Mouse (Mus musculus) G1E (cell line): ENCODE measurements around the gene Arfgap3. TPM values are rescaled to one million over a fixed set of nuclear protein-coding genes. Genes with fewer than 3 reads are reported as not detected.
"Not testable (repeated sequence)": the region's sequence is repeated elsewhere in the genome, so short reads cannot be mapped to it uniquely, and the experiment has no call there.

Source experiments
- ATAC-seq: 2 replicates; pipeline ENCODE4 v1.8.0; 2016; ENCODE audit warnings: mild to moderate bottlenecking; ENCODE audit not compliant: insufficient number of reproducible peaks, poor library complexity, low FRiP score, severe bottlenecking; ENCODE audit errors: extremely low read depth
- DNase-seq: peaks from one replicate; pipeline ENCODE4 v3.0.0; 2012; ENCODE audit warnings: low spot score
- H3K27me3 ChIP-seq: 2 replicates; pipeline ENCODE4 v1.6.1; 2012; ENCODE audit warnings: mild to moderate bottlenecking, low read length, inconsistent platforms; ENCODE audit not compliant: insufficient read depth
- H3K36me3 ChIP-seq: replicated peaks from 2 replicates; pipeline ENCODE3; 2012; ENCODE audit warnings: mild to moderate bottlenecking, inconsistent platforms
- H3K4me1 ChIP-seq: 2 replicates; pipeline ENCODE4 v1.6.1; 2012; ENCODE audit warnings: low read depth, low read length, inconsistent platforms, mixed read lengths; ENCODE audit not compliant: insufficient read depth
- H3K4me3 ChIP-seq: 2 replicates; pipeline ENCODE4 v1.5.1; 2012; ENCODE audit warnings: low read depth, mild to moderate bottlenecking, inconsistent platforms, low read length, moderate library complexity, mixed read lengths
- H3K9me3 ChIP-seq: replicated peaks from 2 replicates; pipeline ENCODE4 v1.6.1; 2012; ENCODE audit warnings: inconsistent platforms
- CTCF ChIP-seq: IDR thresholded peaks from 2 replicates; pipeline ENCODE4 v1.5.1; 2012; ENCODE audit warnings: low read depth, low read length, inconsistent platforms, mixed read lengths
- GATA1 ChIP-seq: IDR thresholded peaks from 2 replicates; pipeline ENCODE4 v1.6.1; 2012; ENCODE audit warnings: borderline replicate concordance, low read length, inconsistent platforms, mixed read lengths
- GATA2 ChIP-seq: IDR thresholded peaks from 2 replicates; pipeline ENCODE4 v1.6.1; 2012; ENCODE audit warnings: low read depth, low read length, inconsistent platforms, borderline replicate concordance
- POLR2AphosphoS5 ChIP-seq: IDR thresholded peaks from 2 replicates; pipeline ENCODE4 v1.6.1; 2012; ENCODE audit warnings: low read depth, low read length, inconsistent platforms; ENCODE audit not compliant: insufficient replicate concordance
- TAL1 ChIP-seq: conservative IDR thresholded peaks from 2 replicates; pipeline ENCODE4 v1.6.1; 2012; ENCODE audit warnings: low read depth, low read length, inconsistent platforms, mixed read lengths
- polyA plus RNA-seq: library from polyadenylated mRNA; stranded (reverse); fragments of >175 nt; gene quantifications from 2 replicates; pipeline ENCODE4 v1.2.3, GENCODE M21; 2012
- total RNA-seq, 2 experiments: library from RNA; stranded (forward) in 1 of 2; stranded (reverse) in 1 of 2; fragments of 200-1000 nt in 1 of 2; fragments of >200 nt in 1 of 2; fragmentation: Nextera tagmentation in 1 of 2; gene quantifications; 2 replicates each; pipeline ENCODE4 v1.2.3; 2014 to 2017

Gene Arfgap3
- total and polyA plus RNA-seq, 3 experiments, result 8.4 to 47.0 (median 39.7) TPM

DNA sequence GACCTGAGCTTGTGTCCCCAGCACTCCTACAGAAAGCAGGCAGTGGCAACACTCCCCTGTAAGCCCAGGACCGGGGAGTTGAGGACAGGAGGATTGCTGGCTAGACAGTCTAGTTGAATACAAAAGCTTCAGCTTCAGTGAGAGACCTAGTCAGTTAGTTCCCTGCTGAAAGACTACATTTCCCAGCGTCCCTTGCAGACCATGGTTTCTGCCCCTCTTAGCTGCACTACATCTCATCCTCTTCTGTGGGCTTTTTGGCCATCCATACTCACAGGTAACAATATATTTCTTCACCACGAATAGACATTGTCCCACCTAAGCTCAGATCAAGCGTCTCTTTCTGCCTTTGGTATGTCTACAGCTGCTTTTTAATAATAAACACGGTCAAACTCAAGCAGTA lies 67.7 kb downstream of the Arfgap3 start:
- no peak for TF ChIP-seq CTCF
- TF ChIP-seq TAL1, result no peak
- TF ChIP-seq GATA1, result no peak
- no peak for TF ChIP-seq GATA2
- no peak for TF ChIP-seq POLR2AphosphoS5
- H3K36me3 ChIP-seq, result no peaks in the 10 kb centered on the region
- ATAC-seq, result no peak

GRCm38 (mm10) chr15:83281303-83281702 lies 68.7 kb downstream of the Arfgap3 start:
- no peak overlapping the region for H3K4me3 ChIP-seq
- peaks cover 11% of the 10 kb centered on the region for H3K27me3 ChIP-seq
- TF ChIP-seq TAL1 (no peak), GATA1 (no peak), GATA2 (no peak), CTCF (no peak), POLR2AphosphoS5 (no peak)
- H3K9me3 ChIP-seq, result no peaks in the 10 kb centered on the region
- H3K36me3 ChIP-seq, result no peaks in the 10 kb centered on the region
- H3K4me1 ChIP-seq, result no peaks in the 10 kb centered on the region; the same call in 1 of the 2 replicates
- no peak for DNase-seq
- ATAC-seq, result no peak

More for the DNA sequence above, 67.7 kb downstream of the Arfgap3 start:
- DNase-seq, result no peak
- no peak overlapping the region for H3K4me3 ChIP-seq
- H3K27me3 ChIP-seq, result peaks cover 12% of the 10 kb centered on the region
- H3K4me1 ChIP-seq, result no peaks in the 10 kb centered on the region; the same call in 1 of the 2 replicates
- no peaks in the 10 kb centered on the region for H3K9me3 ChIP-seq

GRCm38 (mm10) chr15:83278579-83278978 lies 71.5 kb downstream of the Arfgap3 start:
- Histone ChIP-seq H3K4me3 (no peak overlapping the region), H3K36me3 (no peaks in the 10 kb centered on the region), H3K4me1 (no peaks in the 10 kb centered on the region; the same call in 1 of the 2 replicates), H3K9me3 (no peaks in the 10 kb centered on the region), H3K27me3 (peaks cover 14% of the 10 kb centered on the region)
- TF ChIP-seq TAL1 (no peak), CTCF (no peak), POLR2AphosphoS5 (no peak), GATA1 (no peak), GATA2 (no peak)
- DNase-seq, result no peak
- no peak for ATAC-seq

DNA sequence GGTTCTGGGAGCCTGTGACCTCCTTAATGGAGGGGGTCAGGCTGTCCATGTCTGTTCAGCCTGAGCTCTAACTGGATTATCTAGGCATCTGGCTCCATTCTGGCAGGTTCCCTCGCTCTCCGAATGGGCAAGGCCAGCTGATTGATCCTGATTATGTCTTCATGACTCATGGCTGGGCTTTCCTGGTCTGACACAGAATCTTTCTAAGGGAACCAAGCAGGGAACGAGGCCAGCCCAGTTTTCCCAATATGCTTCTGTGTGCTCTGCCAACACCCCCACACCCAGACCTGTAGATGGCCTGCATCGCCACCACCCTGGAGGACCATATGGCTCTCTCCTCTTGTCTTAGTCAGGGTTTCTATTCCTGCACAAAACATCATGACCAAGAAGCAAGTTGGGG lies 72.6 kb downstream of the Arfgap3 start:
- Histone ChIP-seq H3K4me3 (no peak overlapping the region), H3K4me1 (no peaks in the 10 kb centered on the region; the same call in 1 of the 2 replicates), H3K36me3 (no peaks in the 10 kb centered on the region), H3K27me3 (peaks cover 14% of the 10 kb centered on the region), H3K9me3 (no peaks in the 10 kb centered on the region)
- TF ChIP-seq CTCF (no peak), GATA2 (no peak), TAL1 (no peak), GATA1 (no peak), POLR2AphosphoS5 (no peak)
- ATAC-seq (no peak), DNase-seq (no peak)

GRCm38 (mm10) chr15:83274237-83274636 lies 75.8 kb downstream of the Arfgap3 start:
- not testable (repeated sequence) for DNase-seq, H3K4me1 ChIP-seq, H3K4me3 ChIP-seq, H3K27me3 ChIP-seq, ATAC-seq, H3K36me3 ChIP-seq, H3K9me3 ChIP-seq

DNA sequence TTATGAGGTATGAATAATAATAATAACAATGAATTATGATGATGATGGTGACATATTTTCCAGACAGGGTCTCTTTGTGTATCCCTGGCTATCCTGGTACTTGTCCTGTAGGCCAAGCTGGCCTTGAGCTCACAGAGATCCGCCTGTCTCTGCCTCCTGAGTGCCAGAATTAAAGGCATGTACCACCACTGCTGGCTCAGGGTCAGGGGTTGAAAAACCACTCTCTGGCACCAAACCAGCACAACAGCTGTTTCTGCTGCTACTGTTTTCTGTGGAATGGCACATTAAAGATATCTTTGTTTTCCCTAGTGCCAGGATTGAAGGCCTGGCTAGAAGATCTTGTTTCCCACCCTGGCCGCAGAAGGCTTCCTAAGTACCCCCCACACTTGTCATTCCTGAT lies 77.0 kb downstream of the Arfgap3 start:
- H3K4me3 ChIP-seq, result no peak overlapping the region
- H3K4me1 ChIP-seq, result peaks cover 4% of the 10 kb centered on the region; the same call in 1 of the 2 replicates
- TF ChIP-seq GATA2 (no peak), CTCF (no peak), TAL1 (no peak), GATA1 (no peak), POLR2AphosphoS5 (no peak)
- H3K36me3 ChIP-seq, result no peaks in the 10 kb centered on the region
- no peak for DNase-seq
- peaks cover 6% of the 10 kb centered on the region for H3K27me3 ChIP-seq
- no peaks in the 10 kb centered on the region for H3K9me3 ChIP-seq
- ATAC-seq, result no peak

- not testable (repeated sequence) for ATAC-seq, DNase-seq
Measured at GRCm38 (mm10) chr15:83271221-83271620, 78.8 kb downstream of the Arfgap3 start.

DNA sequence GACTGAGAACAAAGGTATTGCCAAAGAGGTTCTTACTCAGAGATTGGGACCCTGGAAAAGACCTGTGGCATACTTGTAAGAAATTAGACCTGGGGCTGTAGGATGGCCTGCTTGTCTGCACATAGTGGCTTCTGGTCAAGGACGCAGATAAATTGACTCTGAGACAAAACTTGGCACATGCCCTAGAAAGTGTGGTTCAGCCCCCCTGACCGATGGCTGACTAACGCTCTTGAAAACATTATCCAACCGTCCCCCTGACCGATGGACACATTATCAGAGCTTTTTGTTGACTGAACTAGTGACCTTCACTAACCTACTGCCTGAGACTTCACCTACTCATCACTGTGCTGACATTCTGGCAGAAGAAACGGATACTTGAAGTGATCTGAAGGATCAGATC lies 80.1 kb downstream of the Arfgap3 start:
- H3K36me3 ChIP-seq, DNase-seq, ATAC-seq, H3K4me3 ChIP-seq, H3K9me3 ChIP-seq, H3K4me1 ChIP-seq, H3K27me3 ChIP-seq: not testable (repeated sequence)

More at GRCm38 (mm10) chr15:83271221-83271620, 78.8 kb downstream of the Arfgap3 start:
- H3K4me1 ChIP-seq, H3K9me3 ChIP-seq, H3K36me3 ChIP-seq, H3K4me3 ChIP-seq, H3K27me3 ChIP-seq: not testable (repeated sequence)

DNA sequence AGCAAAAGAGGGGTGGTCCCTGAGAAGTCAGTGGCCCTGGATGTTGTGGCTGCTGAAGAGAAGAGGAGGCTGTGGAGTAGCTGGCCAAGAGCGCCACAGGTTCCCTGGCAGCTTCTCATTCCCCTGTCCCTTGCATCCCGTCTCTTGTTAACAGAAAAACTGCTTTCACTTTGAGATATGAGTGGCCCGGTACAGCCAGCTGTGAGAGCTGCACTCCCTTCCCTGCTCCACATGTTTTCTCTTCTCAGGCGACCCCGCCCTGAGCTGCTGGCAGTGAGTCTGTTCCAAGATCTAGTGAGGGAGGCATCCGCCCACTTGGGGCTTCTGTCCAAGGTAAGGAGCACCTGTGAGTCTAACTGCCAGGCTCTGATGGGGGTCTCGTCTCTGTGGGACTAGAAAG lies 81.6 kb downstream of the Arfgap3 start:
- H3K36me3 ChIP-seq, ATAC-seq, H3K27me3 ChIP-seq, H3K4me3 ChIP-seq, H3K4me1 ChIP-seq, H3K9me3 ChIP-seq, DNase-seq: not testable (repeated sequence)
